Mouse (Mus musculus): ENCODE measurements around the gene Fam189a2. TPM values are rescaled to one million over a fixed set of nuclear protein-coding genes. Genes with fewer than 3 reads are reported as not detected.

Fam189a2 gene
- total and polyA plus RNA-seq, 2 experiments from 2014 or later, result 2.5 to 16.9 TPM

DNA sequence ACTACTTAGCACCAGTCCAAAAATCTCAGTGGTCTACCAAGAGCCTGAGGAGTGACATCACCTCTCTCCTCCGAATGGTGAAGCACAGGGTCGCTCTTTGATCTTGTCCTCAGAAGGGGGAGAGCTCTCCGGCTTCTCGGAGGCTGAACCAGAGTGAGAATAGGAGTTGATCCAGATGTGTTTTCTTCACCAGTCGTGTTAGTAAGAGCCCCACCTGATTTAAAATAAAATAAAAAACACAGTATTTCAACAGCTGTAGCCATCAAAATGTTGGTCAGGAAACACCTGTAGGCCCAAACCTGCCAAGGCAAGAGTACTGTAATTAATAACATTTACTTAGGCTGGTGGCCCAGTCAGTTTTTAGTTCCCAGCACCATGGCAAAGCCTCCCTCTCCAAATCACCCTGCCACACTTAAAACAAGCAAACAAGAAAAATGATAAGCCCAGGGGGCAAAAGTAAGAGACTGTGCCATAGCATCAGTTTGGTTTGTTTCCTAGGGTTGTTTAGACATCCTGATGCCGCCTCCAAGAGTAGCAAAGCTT, 52.8 kb downstream of the Fam189a2 start:
- Histone ChIP-seq H3K27me3 (ENCODE audit: insufficient read depth, low read length) (no peaks in the 10 kb centered on the region), H3K27ac (ENCODE audit: low read depth, low read length) (no peak overlapping the region), H3K4me3 (ENCODE audit: low read depth, low read length) (no peak overlapping the region), H3K9ac (replicated peaks; ENCODE audit: low read length, poor library complexity, severe bottlenecking) (no peak overlapping the region), H3K4me2 (ENCODE audit: low read depth, low read length, poor library complexity, severe bottlenecking) (no peak overlapping the region), H3K36me3 (ENCODE audit: insufficient read depth, low read length) (peaks cover 11% of the 10 kb centered on the region; the same call in 1 of the 2 replicates), H3K9me3 (ENCODE audit: low read length) (no peaks in the 10 kb centered on the region), H3K4me1 (ENCODE audit: insufficient read depth, low read length) (peaks cover 2% of the 10 kb centered on the region; the same call in 1 of the 2 replicates)
- ATAC-seq (ENCODE audit: low FRiP score) (no peak), DNase-seq (ENCODE audit: low spot score) (no peak)
- no peak for TF ChIP-seq CTCF (IDR thresholded peaks at IDR 0.05)
- WGBS, result 75% methylated on average over 6 of the region's 6 CpGs

DNA sequence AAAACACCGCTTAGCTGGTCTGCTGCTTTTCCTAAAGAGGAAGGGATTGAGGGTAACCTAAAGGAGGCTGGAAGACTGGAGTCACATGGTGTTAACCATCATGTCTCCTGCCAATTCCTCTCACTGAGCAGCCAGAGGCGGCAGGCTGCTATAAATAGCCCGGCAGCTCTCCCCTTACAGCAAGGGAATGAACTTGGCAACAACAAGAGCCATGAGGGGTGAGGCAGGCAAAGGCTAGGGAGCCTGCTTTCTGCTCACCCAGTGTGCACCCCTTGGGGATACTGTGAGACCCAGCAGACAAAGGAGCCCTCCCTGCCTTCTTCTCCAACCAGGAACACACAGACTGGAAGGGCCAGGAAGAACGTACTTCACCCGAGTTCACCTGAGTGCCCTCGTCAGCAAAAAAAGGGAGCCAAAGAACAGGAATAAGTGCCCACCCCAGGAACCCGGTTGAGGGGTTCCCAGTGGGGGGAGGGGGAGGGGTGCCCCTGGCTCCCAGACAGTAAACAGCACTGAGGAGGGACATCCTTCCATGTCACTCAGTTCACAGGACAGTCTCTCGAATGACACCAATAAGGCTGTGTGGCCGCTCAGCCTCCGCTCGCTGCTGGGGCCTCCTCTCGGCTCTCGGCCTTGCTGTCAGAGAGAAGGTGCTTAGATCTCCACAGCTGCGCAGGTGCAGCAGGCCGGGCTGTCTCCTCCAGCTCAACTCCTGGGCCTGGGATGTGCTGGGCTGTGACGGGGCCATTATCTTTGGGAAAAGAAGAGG, 57.8 kb downstream of the Fam189a2 start:
- 61% methylated on average over 16 of the region's 16 CpGs for WGBS
- DNase-seq (ENCODE audit: low spot score) (peak; percentile 77), ATAC-seq (ENCODE audit: low FRiP score) (peak; percentile 76)
- Histone ChIP-seq H3K27me3 (ENCODE audit: insufficient read depth, low read length) (no peaks in the 10 kb centered on the region), H3K27ac (ENCODE audit: low read depth, low read length) (peak overlapping the region; percentile 43), H3K36me3 (ENCODE audit: insufficient read depth, low read length) (0 out of 2 replicates have a peak, but pooled peaks cover 8% of the 10 kb centered on the region), H3K4me1 (ENCODE audit: insufficient read depth, low read length) (peaks cover 8% of the 10 kb centered on the region; the same call in 1 of the 2 replicates), H3K9me3 (ENCODE audit: low read length) (no peaks in the 10 kb centered on the region), H3K4me2 (ENCODE audit: low read depth, low read length, poor library complexity, severe bottlenecking) (no peak overlapping the region), H3K9ac (replicated peaks; ENCODE audit: low read length, poor library complexity, severe bottlenecking) (no peak overlapping the region), H3K4me3 (ENCODE audit: low read depth, low read length) (no peak overlapping the region)
- peak; percentile 33 for TF ChIP-seq CTCF (IDR thresholded peaks at IDR 0.05)

DNA sequence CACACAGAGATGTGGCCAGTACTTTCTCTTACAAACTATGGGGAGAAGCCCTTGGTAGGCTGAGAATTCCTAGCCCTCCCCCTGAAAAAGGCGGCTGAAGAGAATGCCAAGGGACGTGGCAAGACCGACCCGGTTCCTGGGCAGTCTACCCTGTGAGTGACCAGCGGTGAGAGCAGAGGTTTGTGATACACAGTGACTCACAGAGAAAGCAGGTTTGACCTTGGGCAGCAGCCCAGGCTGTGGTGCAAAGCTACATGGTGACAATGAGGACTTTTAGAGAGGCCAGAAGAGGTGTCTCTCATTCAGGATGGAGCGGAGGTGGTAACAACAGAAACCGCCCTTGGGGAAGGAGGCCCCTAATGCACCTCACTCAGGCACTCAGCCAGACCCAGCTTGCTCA, 59.4 kb downstream of the Fam189a2 start:
- Histone ChIP-seq H3K4me3 (ENCODE audit: low read depth, low read length) (no peak overlapping the region), H3K9ac (replicated peaks; ENCODE audit: low read length, poor library complexity, severe bottlenecking) (no peak overlapping the region), H3K4me1 (ENCODE audit: insufficient read depth, low read length) (peaks cover 8% of the 10 kb centered on the region; the same call in 1 of the 2 replicates), H3K27ac (ENCODE audit: low read depth, low read length) (no peak overlapping the region), H3K4me2 (ENCODE audit: low read depth, low read length, poor library complexity, severe bottlenecking) (no peak overlapping the region), H3K9me3 (ENCODE audit: low read length) (no peaks in the 10 kb centered on the region), H3K27me3 (ENCODE audit: insufficient read depth, low read length) (no peaks in the 10 kb centered on the region), H3K36me3 (ENCODE audit: insufficient read depth, low read length) (0 out of 2 replicates have a peak, but pooled peaks cover 3% of the 10 kb centered on the region)
- no peak for TF ChIP-seq CTCF (IDR thresholded peaks at IDR 0.05)
- 94% methylated on average over 7 of the region's 7 CpGs for WGBS
- DNase-seq (ENCODE audit: low spot score) (no peak), ATAC-seq (ENCODE audit: low FRiP score) (no peak)

DNA sequence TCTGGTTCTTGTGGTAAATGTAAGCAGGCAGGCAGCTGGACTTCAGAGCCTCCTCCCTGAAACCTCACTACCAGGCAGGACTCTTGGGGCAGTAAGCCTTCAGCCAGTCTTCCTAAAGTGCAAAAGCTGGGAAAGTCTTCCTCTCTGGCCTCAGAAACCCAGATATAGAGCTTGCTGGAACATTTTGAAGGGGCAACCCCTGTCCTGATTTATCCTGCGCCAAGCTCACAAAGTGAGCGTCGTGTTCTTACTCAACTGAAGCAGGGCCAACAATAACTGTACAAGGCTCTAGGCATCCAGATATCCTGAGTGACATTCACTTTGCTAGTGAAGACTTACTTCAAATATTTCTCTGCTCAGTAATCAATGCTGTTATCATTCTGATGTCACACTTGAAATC, 60.4 kb downstream of the Fam189a2 start:
- no peak for ATAC-seq (ENCODE audit: low FRiP score)
- TF ChIP-seq CTCF (IDR thresholded peaks at IDR 0.05), result no peak
- no peaks in the 10 kb centered on the region for H3K27me3 ChIP-seq (ENCODE audit: insufficient read depth, low read length)
- no peak overlapping the region for H3K27ac ChIP-seq (ENCODE audit: low read depth, low read length)
- no peaks in the 10 kb centered on the region for H3K9me3 ChIP-seq (ENCODE audit: low read length)
- DNase-seq (ENCODE audit: low spot score), result no peak
- H3K9ac ChIP-seq (replicated peaks; ENCODE audit: low read length, poor library complexity, severe bottlenecking), result no peak overlapping the region
- WGBS, result 93% methylated on average over 3 of the region's 3 CpGs
- no peak overlapping the region for H3K4me2 ChIP-seq (ENCODE audit: low read depth, low read length, poor library complexity, severe bottlenecking)
- H3K36me3 ChIP-seq (ENCODE audit: insufficient read depth, low read length), result 0 out of 2 replicates have a peak, but pooled peaks cover 3% of the 10 kb centered on the region
- H3K4me1 ChIP-seq (ENCODE audit: insufficient read depth, low read length), result peaks cover 8% of the 10 kb centered on the region; the same call in 1 of the 2 replicates
- no peak overlapping the region for H3K4me3 ChIP-seq (ENCODE audit: low read depth, low read length)

DNA sequence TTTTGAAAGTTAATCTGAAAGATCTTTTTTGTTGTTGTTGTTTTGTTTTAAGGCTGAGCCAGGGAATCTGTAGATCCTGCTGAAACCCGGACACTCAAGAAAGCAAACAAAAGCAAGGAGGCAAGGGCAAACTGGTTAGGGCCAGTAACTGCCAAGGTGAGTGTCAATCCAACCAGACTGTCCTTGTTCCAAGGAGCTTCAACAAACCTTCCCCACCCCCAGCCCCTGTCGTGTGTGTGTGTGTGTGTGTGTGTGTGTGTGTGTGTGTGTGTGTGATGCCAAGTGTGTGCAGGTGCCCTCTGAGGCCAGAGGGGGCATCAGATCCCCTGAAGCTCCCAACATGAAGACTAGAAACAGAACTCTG, 62.0 kb downstream of the Fam189a2 start:
- Histone ChIP-seq H3K4me1 (ENCODE audit: insufficient read depth, low read length) (peaks cover 8% of the 10 kb centered on the region; the same call in 1 of the 2 replicates), H3K36me3 (ENCODE audit: insufficient read depth, low read length) (no peaks in the 10 kb centered on the region), H3K9ac (replicated peaks; ENCODE audit: low read length, poor library complexity, severe bottlenecking) (no peak overlapping the region), H3K27ac (ENCODE audit: low read depth, low read length) (no peak overlapping the region), H3K27me3 (ENCODE audit: insufficient read depth, low read length) (no peaks in the 10 kb centered on the region), H3K4me2 (ENCODE audit: low read depth, low read length, poor library complexity, severe bottlenecking) (no peak overlapping the region), H3K9me3 (ENCODE audit: low read length) (no peaks in the 10 kb centered on the region), H3K4me3 (ENCODE audit: low read depth, low read length) (no peak overlapping the region)
- TF ChIP-seq CTCF (IDR thresholded peaks at IDR 0.05), result no peak
- ATAC-seq (ENCODE audit: low FRiP score), result no peak
- DNase-seq (ENCODE audit: low spot score), result no peak
- 82% methylated on average over 2 of the region's 2 CpGs for WGBS

Data from midbrain, postnatal 0 days (tissue).